ENCODE assay signal across 23 mouse cellular contexts in genomic region chr11:77297246-77297645, GRCm38 (mm10).
A peak's percentile ranks its signal among the peaks of the same experiment; 100 is the strongest.
DNase-seq lines count a peak whose midpoint lies in the region; TF ChIP-seq lines count a peak whose summit lies in the region.
"Had no signal": no experiment of that assay in that cellular context is flagged by ENCODE, and none has a peak within 500 bp of the region (broad histone marks: within the 10 kb centered on the region; RNA-seq: fewer than 3 reads in every experiment).

No protein-coding gene starts in this region.

- peak; percentile 44 for DNase-seq in kidney, adult 2 months
- DNase-seq in kidney, adult 18-20 months: no peak
- peak; percentile 7 for DNase-seq in embryo, embryonic 9.5 days (ENCODE audit: extremely low spot score)
- peak; percentile 36 for DNase-seq in kidney, adult 9 months
- DNase-seq in kidney, postnatal 36 days: peak; percentile 9 to 39
- DNase-seq in adrenal gland, postnatal 14 days: no peak
- no peak for DNase-seq in spleen, postnatal 36 days (ENCODE audit: low spot score in 2 of 2)
- no peak for DNase-seq in left cerebral cortex, postnatal 4 days
- DNase-seq: adrenal gland, postnatal 10 days; cerebellum, adult 8-10 months; cerebellum, postnatal 36 days; forebrain, postnatal 0 days; liver, embryonic 13.5 days; lung, adult 2 months; lung, postnatal 14 days; midbrain, embryonic 14.5 days; right cerebral cortex, postnatal 25 days; spleen, adult 18-20 months; thymus, postnatal 36 days had no signal

- no peaks in the 10 kb centered on the region for H3K27me3 ChIP-seq in kidney, adult 2 months (replicated peaks; ENCODE audit: control insufficient read depth, insufficient read depth, low read length)
- H3K27me3 ChIP-seq: embryonic facial prominence, embryonic 13.5 days; limb, embryonic 12.5 days; liver, embryonic 13.5 days had no signal

- WGBS in kidney, adult 2 months: 68% methylated on average over 1 of the region's 1 CpGs

- TF ChIP-seq POLR2A in kidney, adult 2 months (IDR thresholded peaks at IDR 0.05; ENCODE audit: low read depth, low read length): no peak

- intact Hi-C loops in left cerebral cortex, postnatal 4 days (cut with DNase I): no loop called here

- no peak for TF ChIP-seq CTCF in kidney, adult 2 months (conservative IDR thresholded peaks at IDR 0.05; ENCODE audit: insufficient read depth, insufficient read length, low read depth, low read length)

- no peaks in the 10 kb centered on the region for H3K36me3 ChIP-seq in kidney, adult 2 months (ENCODE audit: control insufficient read depth, insufficient read depth, low read length)
- H3K36me3 ChIP-seq: embryonic facial prominence, embryonic 13.5 days; heart, embryonic 10.5 days; hindbrain, embryonic 10.5 days; limb, embryonic 12.5 days; liver, embryonic 13.5 days had no signal

- H3K4me3 ChIP-seq in kidney, adult 2 months (ENCODE audit: insufficient read depth, low read depth, low read length): no peak overlapping the region
- H3K4me3 ChIP-seq: embryonic facial prominence, embryonic 13.5 days; heart, embryonic 10.5 days; hindbrain, embryonic 10.5 days; limb, embryonic 12.5 days; liver, embryonic 13.5 days had no signal

- H3K27ac ChIP-seq in kidney, adult 2 months (ENCODE audit: insufficient read depth, low read depth, low read length): no peak overlapping the region
- H3K27ac ChIP-seq: embryonic facial prominence, embryonic 13.5 days; heart, embryonic 10.5 days; hindbrain, embryonic 10.5 days; limb, embryonic 12.5 days; liver, embryonic 13.5 days had no signal

- H3K4me1 ChIP-seq in kidney, adult 2 months (ENCODE audit: control insufficient read depth, insufficient read depth, low read length): no peaks in the 10 kb centered on the region; the same call in 1 of the 2 replicates
- H3K4me1 ChIP-seq: liver, embryonic 13.5 days had no signal

Comparison
In these comparisons a context has a peak if more than half of its experiments do, and no peak if none do; other contexts are left out.
1. DNase-seq: peak in kidney, adult 2 months (single experiment), embryo, embryonic 9.5 days (single experiment), kidney, adult 9 months (single experiment) and kidney, postnatal 36 days (2 of 2); none in kidney, adult 18-20 months (single experiment), adrenal gland, postnatal 14 days (single experiment), spleen, postnatal 36 days (0 of 2) and left cerebral cortex, postnatal 4 days (single experiment).